Mouse (Mus musculus) cerebellum, adult 8-10 months (tissue): ENCODE measurements around the gene Olfr457.
"Not testable (repeated sequence)": the region's sequence is repeated elsewhere in the genome, so short reads cannot be mapped to it uniquely, and the experiment has no call there.

Experiments used
- DNase-seq: peaks from one replicate; pipeline ENCODE4 v3.0.0; 2022

Gene Olfr457

DNA sequence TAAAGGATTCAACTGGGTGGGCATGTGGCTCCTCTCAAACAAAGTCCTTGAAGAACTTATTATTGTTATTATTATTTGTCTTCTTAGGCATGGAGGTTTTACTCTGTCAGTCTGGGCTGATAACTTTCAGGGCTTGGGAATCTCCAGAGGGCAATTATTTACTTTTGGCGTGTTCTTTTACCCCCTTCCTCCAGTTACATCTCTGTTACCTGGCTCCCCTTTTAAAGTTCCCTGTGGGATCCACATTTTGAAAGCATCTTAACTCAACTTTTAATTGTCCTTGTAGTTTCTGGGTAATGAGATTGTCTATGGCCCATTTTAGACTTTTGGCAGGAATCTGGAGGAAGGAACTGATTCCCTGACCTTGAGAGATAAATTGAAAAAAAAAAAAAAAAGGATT lies at the start of gene Olfr457:
Gene Olfr457, minus strand, starts transcription at position 101 of the 400 bp plus-strand sequence.
- DNase-seq: no peak

DNA sequence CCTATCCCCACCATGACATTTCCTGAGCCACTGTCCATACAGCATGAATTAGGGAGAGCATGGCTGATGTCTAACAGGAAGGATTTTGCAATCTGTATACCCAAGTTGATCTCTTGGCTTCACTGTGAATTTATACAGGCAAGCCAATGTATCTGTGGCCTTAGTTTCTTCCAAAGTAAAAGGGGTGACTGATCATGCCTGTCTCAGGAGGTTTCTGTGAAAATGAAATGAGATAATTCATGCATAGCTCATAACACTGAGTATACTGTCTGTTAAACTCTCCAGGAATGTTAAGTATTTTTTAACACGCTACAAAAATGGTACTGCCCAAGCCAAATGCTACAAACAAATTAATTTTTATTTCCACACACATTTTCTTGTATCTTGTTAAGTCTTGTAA lies 37.3 kb upstream of the Olfr457 start:
- DNase-seq: no peak

DNA sequence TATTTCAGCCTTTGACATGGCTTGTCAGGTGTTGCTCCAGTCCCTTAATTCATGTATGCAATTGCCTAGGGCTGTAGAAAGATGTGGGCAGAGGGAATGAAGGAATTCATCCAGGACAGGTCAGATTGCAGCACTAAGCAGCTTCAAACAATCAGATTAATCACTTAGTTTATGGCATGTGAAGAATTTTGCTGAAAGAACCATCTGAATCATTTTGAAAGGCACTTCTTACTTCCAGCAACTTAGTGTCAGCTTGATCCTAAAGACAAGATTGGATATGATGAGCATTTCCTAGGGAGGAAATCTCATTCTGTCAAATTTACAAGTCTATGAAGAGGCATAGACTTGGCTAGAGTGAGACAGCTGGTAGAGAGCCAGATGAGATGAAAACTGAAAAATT lies 33.2 kb upstream of the Olfr457 start:
- DNase-seq: no peak

DNA sequence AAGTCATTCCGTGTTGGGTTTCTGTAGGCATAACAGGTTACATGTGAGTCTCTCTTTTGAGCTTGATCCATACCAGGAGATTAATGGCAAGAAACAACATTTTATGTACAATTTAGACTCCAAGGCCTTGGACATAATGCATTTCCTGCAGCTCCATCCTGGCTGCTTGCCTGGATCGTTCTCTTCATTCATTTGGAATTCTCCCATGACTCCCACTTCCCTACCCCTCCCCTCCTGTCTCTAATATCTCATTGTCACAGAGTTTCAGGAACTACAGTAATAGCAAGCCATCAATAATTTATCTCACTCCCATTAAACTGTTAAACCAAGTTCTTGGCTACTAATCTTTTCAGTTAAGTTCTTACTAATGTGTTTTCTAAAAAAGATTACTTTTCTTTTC lies 27.3 kb upstream of the Olfr457 start:
- no peak for DNase-seq

- no peak for DNase-seq
These were observed 13.6 kb upstream of the Olfr457 start for GRCm38 (mm10) chr6:42489731-42490130.

DNA sequence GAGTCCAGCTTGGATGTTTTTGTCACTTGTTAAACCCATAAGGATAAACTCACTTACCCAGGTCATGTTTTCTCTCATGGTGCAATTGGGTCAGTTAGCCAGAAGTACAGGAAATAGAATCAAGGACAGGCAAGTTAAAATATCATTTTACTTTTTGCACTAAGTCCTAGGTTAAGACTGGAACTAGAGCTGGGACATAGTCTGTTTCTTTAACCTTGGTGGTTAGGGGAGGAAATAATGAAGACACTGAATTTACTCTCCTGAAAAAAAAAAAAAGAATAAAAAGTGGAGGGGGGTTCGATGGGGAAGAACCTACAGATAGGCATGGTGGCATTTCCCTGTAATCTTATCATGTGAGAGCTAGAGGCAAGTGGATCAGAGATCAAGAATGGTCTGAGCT lies 11.0 kb upstream of the Olfr457 start, which contains the start of gene Olfr456:
Gene Olfr456, minus strand, starts transcription at position 101 of the 400 bp plus-strand sequence.
- no peak for DNase-seq

DNA sequence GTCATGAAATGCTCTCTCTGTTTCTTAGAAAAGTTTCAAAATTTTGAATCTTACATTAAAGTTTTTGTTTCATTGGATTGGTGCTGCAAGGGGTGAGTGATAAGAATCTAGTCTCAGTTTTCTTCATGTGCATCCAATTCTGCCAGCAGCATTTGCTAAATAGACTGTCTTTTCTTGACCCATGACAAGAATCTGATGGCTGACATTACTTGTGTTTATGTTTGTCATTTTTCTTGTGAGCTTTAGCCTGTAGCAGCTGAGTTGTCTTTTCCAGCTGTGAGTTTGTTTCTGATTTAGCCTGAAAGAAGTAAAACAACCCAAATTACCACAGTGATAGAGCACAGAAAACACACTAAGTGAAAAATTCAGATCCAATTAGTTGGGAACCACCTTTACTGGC lies 8.5 kb upstream of the Olfr457 start:
- DNase-seq: no peak

GRCm38 (mm10) chr6:42471298-42471697 lies 4.8 kb downstream of the Olfr457 start:
- DNase-seq: not testable (repeated sequence)

DNA sequence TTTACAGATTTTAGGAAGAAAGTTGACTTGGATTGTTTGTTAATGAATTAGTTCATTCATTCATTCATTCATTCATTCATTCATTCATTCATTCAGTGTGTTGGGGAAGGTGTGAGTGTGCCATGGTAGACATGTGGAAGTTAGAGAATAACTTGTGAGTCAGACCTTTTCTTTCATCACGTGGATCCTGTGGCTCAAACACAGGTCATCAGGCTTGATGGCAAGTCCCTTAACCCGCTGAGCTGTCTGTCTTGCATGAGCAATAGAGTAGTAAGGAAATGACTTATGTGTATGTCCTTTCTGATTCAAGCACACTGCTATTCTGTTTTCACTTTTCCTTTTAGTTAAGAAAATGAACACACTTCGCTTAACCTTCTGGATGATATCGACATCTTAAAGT lies 5.6 kb downstream of the Olfr457 start:
- DNase-seq: no peak

DNA sequence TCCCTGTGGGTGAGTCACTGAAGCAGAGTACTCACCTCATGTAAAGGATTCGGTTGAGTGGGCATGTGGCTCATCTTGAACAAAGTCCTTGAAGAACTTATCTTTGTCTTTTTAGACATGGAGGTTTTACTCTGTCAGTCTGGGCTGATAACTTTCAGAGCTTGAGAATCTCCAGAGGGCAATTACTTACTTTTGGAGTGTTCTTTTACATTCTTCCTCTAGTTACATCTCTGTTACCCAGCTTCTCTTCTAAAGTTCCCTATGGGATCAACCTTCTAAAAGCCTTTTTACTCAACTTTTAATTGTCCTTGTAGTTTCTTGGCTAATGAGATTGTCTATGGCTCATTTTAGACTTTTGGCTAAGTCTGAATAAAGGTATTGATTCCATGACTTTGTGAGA lies 11.0 kb downstream of the Olfr457 start, which contains the start of gene Olfr458:
Gene Olfr458, minus strand, starts transcription at position 101 of the 400 bp plus-strand sequence.
- no peak for DNase-seq

GRCm38 (mm10) chr6:42447381-42447780 lies 28.8 kb downstream of the Olfr457 start:
- DNase-seq: no peak

DNA sequence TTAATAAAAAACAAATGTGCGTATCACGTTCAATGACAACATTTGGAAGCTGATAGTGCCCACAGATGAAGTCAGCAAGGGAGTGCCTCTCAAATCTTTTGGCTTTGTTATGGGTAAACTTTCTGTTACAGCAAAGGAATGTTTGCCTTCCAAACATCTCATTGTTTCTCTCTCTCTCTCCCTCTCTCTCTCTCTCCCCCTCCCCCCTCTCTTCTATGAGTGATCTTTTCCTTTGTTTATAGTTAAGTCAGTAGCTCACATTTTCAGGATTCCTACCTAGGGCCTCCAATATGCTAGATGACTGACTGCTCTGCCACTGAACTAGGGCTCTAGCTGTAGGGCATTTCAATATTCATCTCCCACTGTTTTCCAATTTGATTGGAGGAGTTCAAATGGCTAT lies 31.6 kb downstream of the Olfr457 start:
- no peak for DNase-seq

- DNase-seq: no peak
These were observed 34.7 kb downstream of the Olfr457 start for GRCm38 (mm10) chr6:42441395-42441794.

GRCm38 (mm10) chr6:42435490-42435889 lies 40.6 kb downstream of the Olfr457 start:
- DNase-seq: no peak

DNA sequence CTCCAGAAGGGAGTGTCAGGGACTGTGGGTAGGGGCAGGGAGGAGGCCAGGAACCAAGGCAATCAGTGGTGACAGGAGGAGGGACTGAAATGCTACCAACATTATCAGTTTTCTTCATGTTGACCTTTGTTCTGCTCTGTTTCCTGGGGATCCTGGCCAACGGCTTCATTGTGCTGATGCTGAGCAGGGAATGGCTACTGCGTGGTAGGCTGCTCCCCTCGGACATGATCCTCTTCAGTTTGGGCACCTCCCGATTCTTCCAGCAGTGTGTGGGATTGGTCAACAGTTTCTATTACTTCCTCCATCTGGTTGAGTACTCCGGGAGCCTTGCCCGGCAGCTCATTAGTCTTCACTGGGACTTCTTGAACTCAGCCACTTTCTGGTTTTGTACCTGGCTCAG lies 41.7 kb downstream of the Olfr457 start, which contains the start of gene Tas2r126:
Gene Tas2r126, plus strand, starts transcription at position 90 of the 400 bp plus-strand sequence.
- no peak for DNase-seq

GRCm38 (mm10) chr6:42433554-42433953 lies 42.6 kb downstream of the Olfr457 start:
- DNase-seq: no peak

DNA sequence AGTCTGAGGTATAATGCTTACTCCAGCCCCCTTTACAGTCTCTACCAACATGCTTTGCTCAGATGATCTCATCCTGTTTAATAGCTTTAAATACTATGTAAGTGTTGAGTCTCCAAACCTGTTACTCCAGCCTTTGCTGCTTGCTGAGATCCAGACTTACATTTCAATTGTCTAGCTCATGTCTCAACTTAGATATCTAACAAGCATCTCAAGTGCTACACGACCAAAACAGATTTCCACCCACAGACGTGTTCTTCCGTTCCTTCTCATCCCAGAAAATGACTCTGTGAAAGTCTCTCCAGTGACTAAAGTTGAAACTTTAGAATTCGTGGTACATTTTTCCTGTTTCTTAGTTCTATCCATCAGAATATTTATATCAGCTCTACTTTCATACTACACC lies 49.8 kb downstream of the Olfr457 start:
- DNase-seq: no peak

GRCm38 (mm10) chr6:42424472-42424871 lies 51.7 kb downstream of the Olfr457 start:
- DNase-seq: no peak

- no peak for DNase-seq
These were observed 54.7 kb downstream of the Olfr457 start for GRCm38 (mm10) chr6:42421439-42421838.

DNA sequence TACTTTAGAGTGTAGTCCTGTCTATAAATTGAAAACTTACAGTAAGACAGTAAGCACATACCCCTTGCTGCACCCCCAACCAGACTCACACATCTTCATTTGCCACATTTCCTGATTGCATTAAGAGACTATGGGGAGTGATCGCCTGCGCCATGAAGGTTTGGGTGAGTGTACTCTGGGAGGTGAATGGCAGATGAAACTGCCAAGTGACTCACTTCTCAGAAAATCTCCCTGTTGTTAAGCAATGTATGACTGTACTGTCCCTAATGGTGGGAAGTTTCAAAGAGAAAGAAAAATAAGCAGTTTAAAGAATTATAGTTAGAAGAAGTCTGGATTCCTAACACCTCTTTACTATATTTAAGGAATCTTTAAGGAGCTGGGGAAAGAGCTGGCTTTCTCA lies 56.7 kb downstream of the Olfr457 start:
- DNase-seq: no peak
